In the genomic region with DNA sequence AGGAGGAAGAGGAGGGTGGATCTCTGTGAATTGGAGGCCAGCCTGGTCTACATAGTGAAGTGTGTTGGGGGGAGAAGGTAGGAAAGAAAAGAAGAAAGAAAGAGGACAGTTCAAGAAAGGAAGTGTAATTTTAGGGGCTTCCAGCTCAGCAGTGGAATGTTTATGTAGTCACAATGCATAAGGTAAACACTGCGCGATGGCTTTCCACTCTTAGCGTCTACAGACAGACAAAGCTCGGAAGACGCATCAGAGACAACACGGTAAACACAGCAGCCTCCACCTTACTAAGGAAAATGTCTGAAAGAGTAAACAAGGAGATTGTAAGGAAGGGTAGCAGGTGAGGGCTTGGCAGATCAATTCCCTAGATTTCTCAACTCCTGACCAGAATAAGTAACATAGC, we compare ENCODE assay signal across 21 mouse cellular contexts. TPM values are rescaled to one million over a fixed set of nuclear protein-coding genes. Genes with fewer than 3 reads are reported as not detected.
"Had no signal": no experiment of that assay in that cellular context is flagged by ENCODE, and none has a peak within 500 bp of the region (broad histone marks: within the 10 kb centered on the region; RNA-seq: fewer than 3 reads in every experiment).

No protein-coding gene starts in this region.

- H3K9ac ChIP-seq: liver, embryonic 13.5 days; liver, embryonic 15.5 days; liver, postnatal 0 days; midbrain, embryonic 12.5 days; neural tube, embryonic 12.5 days; stomach, embryonic 15.5 days had no signal

- H3K27me3 ChIP-seq: midbrain, embryonic 12.5 days; neural tube, embryonic 12.5 days; stomach, embryonic 15.5 days had no signal

- H3K4me2 ChIP-seq: liver, embryonic 11.5 days; liver, embryonic 13.5 days; liver, embryonic 15.5 days; midbrain, embryonic 12.5 days; neural tube, embryonic 12.5 days; stomach, embryonic 15.5 days had no signal

- ATAC-seq: liver, postnatal 0 days; midbrain, embryonic 16.5 days had no signal

- H3K27ac ChIP-seq: liver, embryonic 13.5 days; liver, embryonic 15.5 days; macrophage; midbrain, embryonic 12.5 days; neural tube, embryonic 12.5 days; stomach, embryonic 15.5 days; stomach, postnatal 0 days had no signal

- H3K36me3 ChIP-seq: liver, embryonic 13.5 days; liver, embryonic 15.5 days; midbrain, embryonic 12.5 days; neural tube, embryonic 12.5 days; stomach, embryonic 15.5 days had no signal

- H3K9me3 ChIP-seq: liver, embryonic 13.5 days; liver, embryonic 15.5 days; megakaryocyte, embryonic 14.5 days; midbrain, embryonic 12.5 days; neural tube, embryonic 12.5 days; stomach, embryonic 15.5 days had no signal

- H3K4me1 ChIP-seq: liver, embryonic 13.5 days; liver, embryonic 15.5 days; midbrain, embryonic 12.5 days; neural tube, embryonic 12.5 days; stomach, embryonic 15.5 days had no signal

- DNase-seq: liver; liver, embryonic 13.5 days; liver, postnatal 0 days; midbrain, embryonic 14.5 days; right cerebral cortex, postnatal 14 days; thymus, adult 2 months; thymus, postnatal 25 days; thymus, postnatal 4 days had no signal

- H3K4me3 ChIP-seq: liver, embryonic 13.5 days; liver, embryonic 15.5 days; megakaryocyte, embryonic 14.5 days; midbrain, embryonic 12.5 days; neural tube, embryonic 12.5 days; stomach, embryonic 15.5 days had no signal

RNA-seq across cellular contexts. Expression of a gene that starts 3.1 kb away (rescaled TPM):
- polyA plus RNA-seq: limb, embryonic 14.5 days; liver, embryonic 11.5 days; liver, embryonic 13.5 days; liver, embryonic 15.5 days; liver, postnatal 0 days; macrophage; neural tube, embryonic 12.5 days; spleen, adult 2 months; stomach, embryonic 15.5 days; stomach, postnatal 0 days; urinary bladder, adult 2 months had no signal

RNA-seq across cellular contexts. Expression of a gene that starts 27.3 kb away (rescaled TPM):
- polyA plus RNA-seq: macrophage had no signal

RNA-seq across cellular contexts. Expression of a gene that starts 41.6 kb away (rescaled TPM):
- polyA plus RNA-seq: macrophage; midbrain, embryonic 14.5 days; midbrain, embryonic 16.5 days; neural tube, embryonic 14.5 days; urinary bladder, adult 2 months had no signal
